Mouse (Mus musculus) gastrocnemius, adult 8-10 months (tissue): ENCODE data around the gene Dleu7. TPM values are rescaled to one million over a fixed set of nuclear protein-coding genes. Genes with fewer than 3 reads are reported as not detected.

ENCODE experiments used
- DNase-seq, 2 experiments: peaks; one replicate each; pipeline ENCODE4 v3.0.0; 2022; ENCODE audit warnings: low spot score in 2 of 2
- total RNA-seq, 4 experiments: library from RNA; stranded (reverse); gene quantifications; 2 replicates each; pipeline ENCODE4 v1.2.4; 2022

Gene Dleu7
- total RNA-seq, 4 experiments from 2014 or later = not detected

- DNase-seq = no peak
These were observed 4.1 kb downstream of the Dleu7 start for GRCm38 (mm10) chr14:62288731-62289130.

- DNase-seq = no peak
These were observed 9.9 kb downstream of the Dleu7 start for GRCm38 (mm10) chr14:62282974-62283373.

DNA sequence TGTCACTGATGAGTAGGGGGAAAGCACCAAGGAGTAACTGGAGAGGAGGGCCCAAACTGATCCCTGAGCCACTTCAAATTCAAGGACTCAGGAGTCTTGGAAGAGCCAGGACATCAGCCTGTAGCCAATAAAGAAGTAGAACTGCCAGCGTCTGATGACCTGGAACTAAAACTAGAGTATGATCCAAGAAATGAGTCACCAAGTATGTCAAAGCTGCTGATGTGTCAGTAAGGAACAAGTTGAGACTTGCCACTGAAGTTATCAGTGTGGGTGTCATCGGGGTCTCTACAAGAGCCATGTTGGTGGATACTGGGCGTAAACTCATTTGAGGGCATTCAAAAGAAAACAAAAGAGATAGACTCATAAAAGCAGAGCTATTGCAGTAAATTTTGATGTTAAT, 19.2 kb downstream of the Dleu7 start:
- no peak for DNase-seq

GRCm38 (mm10) chr14:62270698-62271396, 22.0 kb downstream of the Dleu7 start:
- DNase-seq = no peak

DNA sequence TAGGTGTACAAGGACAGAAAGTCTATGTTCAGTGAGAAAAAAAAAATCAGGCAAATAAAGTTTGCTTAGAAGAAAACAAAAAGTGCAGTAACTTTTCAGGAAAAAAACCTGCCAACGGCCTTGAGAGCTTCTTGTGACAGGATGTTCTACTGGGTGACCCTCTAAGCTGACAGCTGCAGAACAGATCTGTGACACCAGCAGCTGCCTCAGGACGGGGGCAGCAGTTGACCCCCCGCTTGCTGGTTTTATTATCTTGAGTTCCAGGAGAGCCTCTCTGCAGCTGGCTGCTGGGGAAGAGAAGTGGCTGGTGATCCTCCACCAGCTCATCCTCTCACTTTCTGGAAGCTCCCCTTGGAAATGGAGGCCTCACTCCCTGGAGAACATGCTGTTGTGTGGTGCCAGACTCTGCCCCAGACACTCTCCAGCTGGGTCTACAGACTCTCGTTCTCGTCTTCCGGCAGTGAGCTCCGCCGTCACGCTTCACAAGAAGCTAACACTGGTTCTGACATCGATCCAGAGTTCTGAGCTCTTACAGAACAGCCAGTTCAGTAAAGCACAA, 33.8 kb downstream of the Dleu7 start:
- no peak for DNase-seq

DNA sequence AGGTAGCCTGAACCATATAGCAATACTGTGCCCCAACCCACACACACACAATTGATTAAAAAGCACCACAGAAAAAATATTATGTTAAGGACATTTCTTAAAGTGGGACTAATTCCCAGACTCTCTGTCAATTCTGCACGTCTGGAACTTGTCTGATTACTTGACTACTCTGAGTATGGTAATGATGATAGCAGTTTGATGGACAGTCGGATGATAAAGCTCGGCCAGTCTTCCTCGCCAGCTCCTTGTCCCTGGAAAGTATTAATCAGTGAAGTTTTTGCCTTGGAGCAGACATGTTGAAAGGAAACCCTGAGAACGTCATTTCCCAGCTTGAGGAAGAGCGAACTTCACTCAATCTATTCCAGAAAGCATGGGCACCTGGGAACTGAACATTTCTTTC, 34.7 kb downstream of the Dleu7 start:
- no peak for DNase-seq

DNA sequence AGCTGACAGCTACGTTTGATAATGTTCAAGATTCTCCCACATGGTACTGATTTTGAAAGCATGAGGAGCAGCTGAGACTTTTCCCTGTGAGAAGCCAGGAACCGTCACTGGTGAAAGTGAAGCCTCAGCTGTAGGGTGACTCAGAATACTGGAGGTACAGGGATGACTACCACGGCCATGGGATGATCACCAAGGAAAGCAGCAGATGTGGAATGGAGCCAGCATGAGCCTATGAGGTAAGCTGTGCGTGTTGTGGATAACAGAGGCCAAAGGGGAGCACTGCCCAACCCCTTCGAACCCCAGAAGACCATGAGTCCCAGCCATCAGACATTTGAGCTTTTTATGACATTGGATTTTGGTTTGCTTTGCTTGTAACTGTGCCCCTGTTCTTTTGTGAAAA, 36.8 kb downstream of the Dleu7 start:
- DNase-seq = no peak

DNA sequence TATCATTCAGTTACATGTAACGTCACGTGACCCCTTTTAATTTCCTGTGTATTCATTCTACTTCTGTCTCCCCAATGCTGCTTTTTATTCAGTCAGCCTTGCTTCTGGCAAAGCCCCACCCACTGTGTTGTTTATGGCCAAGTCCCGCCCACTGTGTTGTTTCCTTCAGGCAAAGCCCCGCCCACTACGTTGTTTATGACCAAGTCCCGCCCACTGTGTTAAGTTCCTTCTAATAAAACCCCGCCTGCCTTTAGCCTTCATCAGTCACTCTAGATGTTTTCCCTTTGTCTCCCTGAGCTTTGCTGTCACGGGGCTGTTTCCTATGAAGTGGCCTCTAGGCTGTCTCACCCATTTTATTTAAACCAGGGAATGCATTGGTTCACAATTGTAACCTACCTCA, 38.5 kb downstream of the Dleu7 start:
- DNase-seq = no peak

DNA sequence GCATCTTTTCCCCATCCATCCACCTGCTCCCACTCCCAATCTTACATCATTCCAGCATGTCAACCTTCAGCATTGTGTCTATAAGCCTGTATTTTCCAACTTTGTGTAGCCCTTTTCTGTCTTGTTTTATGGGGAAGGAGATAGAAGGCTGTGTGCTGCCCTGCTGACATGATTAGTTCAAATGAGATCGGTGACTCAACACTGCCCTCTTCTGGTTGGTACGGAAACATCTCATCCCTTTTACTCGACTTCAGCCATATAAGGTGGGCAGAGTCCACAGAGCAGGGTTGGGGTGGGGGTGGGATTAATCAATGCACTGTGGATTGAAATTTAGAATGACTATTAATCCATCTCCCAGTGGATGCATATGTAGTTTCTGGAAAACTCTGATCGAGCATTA, 40.8 kb downstream of the Dleu7 start:
- no peak for DNase-seq

DNA sequence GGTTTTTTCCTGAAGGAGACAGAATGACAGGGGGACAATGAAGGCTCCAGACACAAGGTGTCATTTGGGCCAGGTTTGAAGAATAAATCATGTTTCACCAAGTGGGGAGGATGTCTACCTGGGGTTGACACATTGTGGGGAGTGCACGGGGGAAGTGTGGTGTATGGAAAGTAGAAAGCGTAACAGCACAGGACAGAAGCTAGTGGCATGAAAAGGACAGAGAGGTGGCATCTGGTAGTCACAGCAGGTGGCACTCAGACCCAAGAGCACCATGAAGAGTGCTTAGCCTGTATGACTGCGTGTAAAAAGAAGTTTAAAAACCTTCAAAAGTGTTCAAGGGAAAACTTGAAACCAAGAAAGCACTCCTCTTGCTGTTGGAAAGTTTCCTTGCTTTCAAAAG, 42.8 kb downstream of the Dleu7 start:
- no peak for DNase-seq

DNA sequence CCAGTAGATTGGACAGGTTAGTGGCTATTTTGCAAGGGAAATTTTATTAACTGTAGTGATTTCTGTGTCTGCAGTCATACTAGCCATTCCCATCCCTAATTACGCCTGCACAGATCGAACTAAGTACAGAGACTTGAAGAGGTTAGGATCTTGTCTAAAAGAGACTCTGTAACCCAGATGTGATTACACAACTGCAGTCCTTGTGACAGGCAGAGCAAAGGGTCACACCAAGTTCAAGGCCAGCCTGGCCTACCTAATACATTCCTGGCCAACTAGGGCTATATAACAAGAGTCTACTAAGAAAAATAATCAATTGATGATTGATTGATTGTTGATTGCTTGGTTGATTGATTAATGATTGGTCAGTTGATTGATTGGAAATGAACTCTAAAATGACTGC, 43.6 kb downstream of the Dleu7 start:
- no peak for DNase-seq

DNA sequence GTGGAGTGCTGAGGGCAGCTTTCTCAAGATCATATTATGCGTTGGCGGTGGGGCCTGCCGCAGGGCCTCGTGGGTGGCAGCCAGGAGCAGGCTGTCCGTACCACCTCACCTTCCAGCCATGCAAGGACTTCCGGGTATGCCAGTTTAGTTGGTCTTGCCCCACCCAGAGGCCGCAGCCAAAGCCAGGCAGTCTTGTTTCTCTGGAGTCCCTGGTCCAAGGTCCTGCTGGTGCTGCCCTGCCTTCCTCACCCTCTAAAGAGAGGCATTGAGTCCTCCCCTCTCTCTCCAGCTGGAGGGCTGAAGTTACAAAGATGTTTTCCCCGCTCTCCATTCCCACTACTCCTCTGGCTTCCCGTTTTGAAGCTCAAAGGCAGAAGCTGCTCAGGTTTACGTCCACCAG, 44.1 kb downstream of the Dleu7 start:
- DNase-seq = no peak

- no peak for DNase-seq
These were observed 44.5 kb downstream of the Dleu7 start for GRCm38 (mm10) chr14:62248345-62248744.

- DNase-seq = no peak
These were observed 47.3 kb downstream of the Dleu7 start for GRCm38 (mm10) chr14:62245557-62245956.

DNA sequence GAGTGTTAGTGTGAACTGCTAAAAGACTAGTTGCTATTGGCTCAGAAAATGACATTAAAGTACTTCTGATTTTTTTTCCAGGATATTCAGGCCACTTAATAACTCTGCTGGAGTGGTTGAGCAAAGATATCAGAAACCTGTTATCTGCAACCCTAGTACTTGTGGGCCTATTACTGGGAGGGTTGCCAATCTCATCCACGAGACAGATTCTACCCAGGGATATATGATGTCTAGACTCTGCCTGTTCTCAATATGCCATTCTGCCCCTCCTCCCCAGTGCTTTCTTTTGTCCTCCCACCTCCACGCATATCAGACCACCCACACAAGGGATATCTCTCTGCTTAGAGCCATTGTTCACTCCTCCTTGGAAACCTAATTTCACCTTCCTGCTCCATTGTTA, 49.3 kb downstream of the Dleu7 start:
- no peak for DNase-seq

GRCm38 (mm10) chr14:62235969-62236368, 56.9 kb downstream of the Dleu7 start:
- DNase-seq = no peak

- DNase-seq = no peak
These were observed 57.6 kb downstream of the Dleu7 start for GRCm38 (mm10) chr14:62235214-62235613.

GRCm38 (mm10) chr14:62230968-62231367, 61.9 kb downstream of the Dleu7 start:
- no peak for DNase-seq

- no peak for DNase-seq
These were observed 65.7 kb downstream of the Dleu7 start for GRCm38 (mm10) chr14:62227101-62227500.

DNA sequence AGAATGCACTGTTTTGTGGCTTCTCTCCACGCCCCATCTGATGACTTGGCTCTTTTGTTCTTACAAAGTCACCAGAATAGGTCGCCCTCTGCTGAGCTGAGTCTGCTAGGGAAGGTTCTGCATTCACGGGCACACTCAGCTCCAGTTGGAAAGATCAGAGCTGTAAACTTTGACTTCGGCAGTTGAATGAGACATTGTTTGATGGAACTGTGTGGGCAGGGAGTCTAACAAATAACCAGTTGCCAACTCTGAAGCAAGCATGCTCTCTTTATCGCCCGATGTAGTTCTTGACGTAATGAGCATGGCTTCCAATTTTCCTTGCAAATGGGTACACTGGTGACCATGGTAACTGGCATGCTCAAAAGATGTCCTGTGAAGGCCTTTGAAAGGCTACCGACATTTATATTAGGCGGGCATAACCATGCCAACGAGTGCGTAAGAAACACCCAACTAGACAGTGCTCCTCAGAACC, 66.2 kb downstream of the Dleu7 start:
- no peak for DNase-seq
